Mouse (Mus musculus) MEL (cell line): ENCODE results near the gene Mettl27. TPM values are rescaled to one million over a fixed set of nuclear protein-coding genes. Genes with fewer than 3 reads are reported as not detected.

Experiments used
- DNase-seq: peaks from one replicate; pipeline ENCODE4 v3.0.0; 2011; ENCODE audit warnings: low read depth, low spot score
- H3K27ac ChIP-seq: 2 replicates; pipeline ENCODE4 v1.5.1; 2012; ENCODE audit warnings: low read depth, mild to moderate bottlenecking, control low read depth, low read length, moderate library complexity; ENCODE audit not compliant: control insufficient read depth
- H3K27me3 ChIP-seq, 2 experiments: fragments of 150-350 bp in 1 of 2; sonication (generic) in 1 of 2; 2 replicates each; pipeline ENCODE4 v1.6.1; 2012; ENCODE audit warnings: low read length in 2 of 2, mild to moderate bottlenecking in 2 of 2, improper control_type of control experiment in 1 of 2, moderate library complexity in 1 of 2; ENCODE audit not compliant: insufficient read depth in 2 of 2, control insufficient read depth in 1 of 2
- H3K36me3 ChIP-seq, 2 experiments: 2 replicates each; pipeline ENCODE4 v1.6.1; 2012 to 2014; ENCODE audit warnings: low read length in 2 of 2, improper control_type of control experiment in 1 of 2, inconsistent platforms in 1 of 2, mild to moderate bottlenecking in 1 of 2; ENCODE audit not compliant: insufficient read depth in 2 of 2, control insufficient read depth in 1 of 2
- H3K4me1 ChIP-seq, 2 experiments: fragments of 150-350 bp in 1 of 2; sonication (generic) in 1 of 2; 2 replicates each; pipeline ENCODE4 v1.6.1; 2012; ENCODE audit warnings: low read length in 2 of 2, improper control_type of control experiment in 1 of 2, mild to moderate bottlenecking in 1 of 2; ENCODE audit not compliant: insufficient read depth in 2 of 2, control insufficient read depth in 1 of 2
- H3K4me3 ChIP-seq, 2 experiments: fragments of 150-350 bp in 1 of 2; sonication (generic) in 1 of 2; 2 replicates each; pipeline ENCODE4 v1.5.1; 2012; ENCODE audit warnings: low read depth in 2 of 2, low read length in 2 of 2, mild to moderate bottlenecking in 2 of 2, moderate library complexity in 2 of 2, control low read depth in 1 of 2, improper control_type of control experiment in 1 of 2; ENCODE audit not compliant: control insufficient read depth in 1 of 2, insufficient read depth in 1 of 2
- H3K79me2 ChIP-seq: 2 replicates; pipeline ENCODE4 v1.6.1; 2012; ENCODE audit warnings: mild to moderate bottlenecking, low read length, moderate library complexity; ENCODE audit not compliant: control insufficient read depth, poor library complexity, insufficient read depth
- H3K9ac ChIP-seq: 2 replicates; pipeline ENCODE4 v1.6.1; 2012; ENCODE audit warnings: low read depth, mild to moderate bottlenecking, control low read depth, low read length, moderate library complexity; ENCODE audit not compliant: control insufficient read depth, poor library complexity, severe bottlenecking
- H3K9me3 ChIP-seq: fragments of 150-350 bp; sonication (generic); replicated peaks from 2 replicates; pipeline ENCODE4 v1.6.1; 2012; ENCODE audit warnings: mild to moderate bottlenecking, low read length, improper control_type of control experiment, moderate library complexity; ENCODE audit not compliant: insufficient read depth
- BHLHE40 ChIP-seq: IDR thresholded peaks from 2 replicates; pipeline ENCODE4 v1.6.1; 2012; ENCODE audit warnings: low read depth, mild to moderate bottlenecking, inconsistent platforms, low read length, improper control_type of control experiment, borderline replicate concordance
- CHD1 ChIP-seq: IDR thresholded peaks from 2 replicates; pipeline ENCODE4 v1.6.1; 2012; ENCODE audit warnings: low read depth, mild to moderate bottlenecking, inconsistent platforms, low read length, improper control_type of control experiment
- CHD2 ChIP-seq: IDR thresholded peaks from 2 replicates; pipeline ENCODE4 v1.6.1; 2011; ENCODE audit warnings: low read length, improper control_type of control experiment
- CTCF ChIP-seq, 3 experiments: IDR thresholded peaks in 2 of 3; conservative IDR thresholded peaks in 1 of 3; 2 replicates each; pipeline ENCODE4 v1.5.1; 2011 to 2012; ENCODE audit warnings: low read length in 3 of 3, low read depth in 2 of 3, mild to moderate bottlenecking in 2 of 3, improper control_type of control experiment in 1 of 3, inconsistent platforms in 1 of 3, mixed read lengths in 1 of 3, moderate library complexity in 1 of 3; ENCODE audit not compliant: control insufficient read depth in 1 of 3, insufficient read depth in 1 of 3, poor library complexity in 1 of 3, severe bottlenecking in 1 of 3
- ELF1 ChIP-seq: IDR thresholded peaks from 2 replicates; pipeline ENCODE4 v1.6.1; 2014; ENCODE audit warnings: low read depth, mild to moderate bottlenecking, inconsistent platforms, low read length, improper control_type of control experiment, moderate library complexity
- EP300 ChIP-seq, 2 experiments: IDR thresholded peaks; 2 replicates each; pipeline ENCODE4 v1.6.1; 2011; ENCODE audit warnings: improper control_type of control experiment in 2 of 2, low read length in 2 of 2, low read depth in 1 of 2, mild to moderate bottlenecking in 1 of 2
- ETS1 ChIP-seq: IDR thresholded peaks from 2 replicates; pipeline ENCODE4 v1.6.1; 2012; ENCODE audit warnings: low read depth, mild to moderate bottlenecking, inconsistent platforms, low read length, improper control_type of control experiment, moderate library complexity
- GATA1 ChIP-seq: IDR thresholded peaks from 2 replicates; pipeline ENCODE4 v1.6.1; 2011; ENCODE audit warnings: low read depth, low read length, improper control_type of control experiment
- HCFC1 ChIP-seq: IDR thresholded peaks from 2 replicates; pipeline ENCODE4 v1.6.1; 2012; ENCODE audit warnings: low read depth, mild to moderate bottlenecking, inconsistent platforms, low read length, improper control_type of control experiment, moderate library complexity
- KAT2A ChIP-seq: conservative IDR thresholded peaks from 2 replicates; pipeline ENCODE4 v1.6.1; 2012; ENCODE audit warnings: low read depth, low read length, improper control_type of control experiment, inconsistent platforms
- MEF2A ChIP-seq: IDR thresholded peaks from 2 replicates; pipeline ENCODE4 v1.6.1; 2014; ENCODE audit warnings: low read depth, mild to moderate bottlenecking, inconsistent platforms, low read length, improper control_type of control experiment; ENCODE audit not compliant: poor library complexity, insufficient replicate concordance, severe bottlenecking; ENCODE audit errors: extremely low read depth
- MXI1 ChIP-seq: IDR thresholded peaks from 2 replicates; pipeline ENCODE4 v1.6.1; 2011; ENCODE audit warnings: mild to moderate bottlenecking, low read depth, low read length, improper control_type of control experiment
- MYB ChIP-seq: IDR thresholded peaks from 2 replicates; pipeline ENCODE4 v1.6.1; 2011; ENCODE audit warnings: mild to moderate bottlenecking, low read depth, low read length, improper control_type of control experiment
- NELFE ChIP-seq: IDR thresholded peaks from 2 replicates; pipeline ENCODE4 v1.6.1; 2011; ENCODE audit warnings: low read depth, low read length, improper control_type of control experiment
- NRF1 ChIP-seq: IDR thresholded peaks from 2 replicates; pipeline ENCODE4 v1.6.1; 2014; ENCODE audit warnings: low read depth, mild to moderate bottlenecking, inconsistent platforms, low read length, improper control_type of control experiment, moderate library complexity; ENCODE audit not compliant: poor library complexity, insufficient read depth, severe bottlenecking
- POLR2A ChIP-seq, 2 experiments: IDR thresholded peaks; 2 replicates each; pipeline ENCODE4 v1.6.1; 2011 to 2012; ENCODE audit warnings: low read length in 2 of 2, mild to moderate bottlenecking in 2 of 2, control low read depth in 1 of 2, improper control_type of control experiment in 1 of 2, low read depth in 1 of 2, moderate library complexity in 1 of 2; ENCODE audit not compliant: control insufficient read depth in 1 of 2, insufficient read depth in 1 of 2, poor library complexity in 1 of 2
- POLR2AphosphoS2 ChIP-seq: IDR thresholded peaks from 2 replicates; pipeline ENCODE4 v1.6.1; 2011; ENCODE audit warnings: low read length, improper control_type of control experiment
- POLR2AphosphoS5 ChIP-seq: IDR thresholded peaks from 2 replicates; pipeline ENCODE4 v1.6.1; 2012; ENCODE audit warnings: low read depth, borderline replicate concordance, mild to moderate bottlenecking, inconsistent platforms, low read length, moderate library complexity, mixed read lengths
- RAD21 ChIP-seq: IDR thresholded peaks from 2 replicates; pipeline ENCODE4 v1.6.1; 2011; ENCODE audit warnings: mild to moderate bottlenecking, low read depth, low read length, improper control_type of control experiment
- RCOR1 ChIP-seq: IDR thresholded peaks from 2 replicates; pipeline ENCODE4 v1.6.1; 2012; ENCODE audit warnings: low read depth, mild to moderate bottlenecking, inconsistent platforms, low read length, improper control_type of control experiment
- SIN3A ChIP-seq: IDR thresholded peaks from 2 replicates; pipeline ENCODE4 v1.6.1; 2012; ENCODE audit warnings: low read length, improper control_type of control experiment, inconsistent platforms
- SMC3 ChIP-seq: IDR thresholded peaks from 2 replicates; pipeline ENCODE4 v1.6.1; 2011; ENCODE audit warnings: low read depth, low read length, improper control_type of control experiment
- TAL1 ChIP-seq: IDR thresholded peaks from 2 replicates; pipeline ENCODE4 v1.6.1; 2012; ENCODE audit warnings: mild to moderate bottlenecking, inconsistent platforms, low read length, moderate library complexity, mixed read lengths
- TBP ChIP-seq: IDR thresholded peaks from 2 replicates; pipeline ENCODE4 v1.8.0; 2011; ENCODE audit warnings: low read depth, low read length, improper control_type of control experiment
- TCF12 ChIP-seq: IDR thresholded peaks from 2 replicates; pipeline ENCODE4 v1.6.1; 2014; ENCODE audit warnings: low read depth, mild to moderate bottlenecking, inconsistent platforms, low read length, improper control_type of control experiment, moderate library complexity
- UBTF ChIP-seq: IDR thresholded peaks from 2 replicates; pipeline ENCODE4 v1.6.1; 2012; ENCODE audit warnings: low read depth, mild to moderate bottlenecking, inconsistent platforms, low read length, improper control_type of control experiment, moderate library complexity, borderline replicate concordance; ENCODE audit not compliant: insufficient read depth
- USF1 ChIP-seq: IDR thresholded peaks from 2 replicates; pipeline ENCODE4 v1.6.1; 2014; ENCODE audit warnings: low read depth, mild to moderate bottlenecking, inconsistent platforms, low read length, improper control_type of control experiment, moderate library complexity
- ZC3H11A ChIP-seq: IDR thresholded peaks from 2 replicates; pipeline ENCODE4 v1.6.1; 2012; ENCODE audit warnings: low read depth, mild to moderate bottlenecking, inconsistent platforms, low read length, improper control_type of control experiment
- ZMIZ1 ChIP-seq: IDR thresholded peaks from 2 replicates; pipeline ENCODE4 v1.6.1; 2012; ENCODE audit warnings: low read depth, mild to moderate bottlenecking, inconsistent platforms, low read length, improper control_type of control experiment, moderate library complexity
- ZNF384 ChIP-seq: IDR thresholded peaks from 2 replicates; pipeline ENCODE4 v1.6.1; 2012; ENCODE audit warnings: low read depth, mild to moderate bottlenecking, inconsistent platforms, low read length, improper control_type of control experiment
- polyA plus RNA-seq, 2 experiments: library from polyadenylated mRNA; stranded (reverse) in 1 of 2; unstranded in 1 of 2; fragments of >175 nt in 1 of 2; fragments of >200 nt in 1 of 2; gene quantifications; 2 replicates each; pipeline versions ENCODE4 v1.2.1 to v1.2.4; 2012; ENCODE audit warnings: low replicate concordance in 2 of 2, low read depth in 1 of 2; ENCODE audit not compliant: insufficient read length in 2 of 2, insufficient read depth in 1 of 2, missing spikeins in 1 of 2
- total RNA-seq: library from RNA; depleted of rRNA; stranded (reverse); fragments of 300-350 nt; gene quantifications from 2 replicates; pipeline ENCODE4 v1.2.3, GENCODE M21; 2012

Gene Mettl27
- total and polyA plus RNA-seq, 3 experiments = 0.96 to 3.1 TPM; not detected in 1

GRCm38 (mm10) chr5:134989166-134989565 is 57.0 kb downstream of the Mettl27 start:
- Histone ChIP-seq H3K27ac (no peak overlapping the region), H3K36me3 (no peaks in the 10 kb centered on the region), H3K79me2 (no peaks in the 10 kb centered on the region), H3K4me1 (0 out of 4 replicates have a peak, but pooled peaks cover 0 to 6% of the 10 kb centered on the region in 2 experiments), H3K9me3 (no peaks in the 10 kb centered on the region), H3K27me3 (peaks cover 9 to 23% of the 10 kb centered on the region in 2 experiments), H3K9ac (no peak overlapping the region), H3K4me3 (no peak overlapping the region)
- DNase-seq = no peak
- TF ChIP-seq TCF12 = no peak
- TF ChIP-seq NELFE = no peak
- TF ChIP-seq GATA1 = no peak
- no peak for TF ChIP-seq TAL1
- no peak for TF ChIP-seq POLR2AphosphoS2
- TF ChIP-seq USF1 = no peak
- TF ChIP-seq ELF1 = no peak
- no peak for TF ChIP-seq CHD2
- TF ChIP-seq MXI1 = no peak
- TF ChIP-seq POLR2AphosphoS5 = no peak
- no peak for TF ChIP-seq CHD1
- no peak for TF ChIP-seq TBP
- TF ChIP-seq ZC3H11A = no peak
- TF ChIP-seq EP300 (IDR thresholded peaks at IDR 0.05; ENCODE audit: low read depth in 1 of 2, low read length in 2 of 2) = no peak
- no peak for TF ChIP-seq ETS1
- TF ChIP-seq ZMIZ1 = no peak
- TF ChIP-seq MYB = no peak
- no peak for TF ChIP-seq BHLHE40
- no peak for TF ChIP-seq KAT2A
- no peak for TF ChIP-seq RAD21

GRCm38 (mm10) chr5:134989741-134990140 is 57.6 kb downstream of the Mettl27 start:
- peaks cover 9 to 23% of the 10 kb centered on the region in 2 experiments for H3K27me3 ChIP-seq
- H3K4me1 ChIP-seq = 0 out of 4 replicates have a peak, but pooled peaks cover 0 to 6% of the 10 kb centered on the region in 2 experiments

More at GRCm38 (mm10) chr5:134989741-134990140, 57.6 kb downstream of the Mettl27 start:
- Histone ChIP-seq H3K4me3 (no peak overlapping the region), H3K9me3 (no peaks in the 10 kb centered on the region), H3K36me3 (no peaks in the 10 kb centered on the region), H3K27ac (no peak overlapping the region), H3K9ac (no peak overlapping the region), H3K79me2 (no peaks in the 10 kb centered on the region)
- TF ChIP-seq HCFC1 = no peak
- TF ChIP-seq MEF2A = no peak
- TF ChIP-seq MXI1 = no peak
- no peak for TF ChIP-seq USF1
- no peak for TF ChIP-seq UBTF
- no peak for TF ChIP-seq NRF1
- no peak for TF ChIP-seq RCOR1
- TF ChIP-seq NELFE = no peak
- TF ChIP-seq GATA1 = no peak
- no peak for TF ChIP-seq TBP
- no peak for TF ChIP-seq BHLHE40
- TF ChIP-seq CTCF (IDR thresholded peaks at IDR 0.05 in 2 of 3, conservative IDR thresholded peaks at IDR 0.05 in 1 of 3; ENCODE audit: control insufficient read depth in 1 of 3, insufficient read depth in 1 of 3, low read depth in 2 of 3, low read length in 3 of 3, poor library complexity in 1 of 3, severe bottlenecking in 1 of 3) = no peak
- TF ChIP-seq TAL1 = no peak
- no peak for TF ChIP-seq POLR2A (IDR thresholded peaks at IDR 0.05; ENCODE audit: control insufficient read depth in 1 of 2, insufficient read depth in 1 of 2, low read depth in 1 of 2, low read length in 2 of 2, poor library complexity in 1 of 2)
- TF ChIP-seq ZNF384 = no peak
- TF ChIP-seq SMC3 = no peak
- no peak for TF ChIP-seq SIN3A
- no peak for TF ChIP-seq KAT2A
- no peak for TF ChIP-seq EP300 (IDR thresholded peaks at IDR 0.05; ENCODE audit: low read depth in 1 of 2, low read length in 2 of 2)
- DNase-seq = no peak
